Mouse (Mus musculus): ENCODE data around the gene Parn. TPM values are rescaled to one million over a fixed set of nuclear protein-coding genes. Genes with fewer than 3 reads are reported as not detected.

Gene Parn
- polyA plus RNA-seq, 1 experiment from 2014 or later, result 34.3 TPM

DNA sequence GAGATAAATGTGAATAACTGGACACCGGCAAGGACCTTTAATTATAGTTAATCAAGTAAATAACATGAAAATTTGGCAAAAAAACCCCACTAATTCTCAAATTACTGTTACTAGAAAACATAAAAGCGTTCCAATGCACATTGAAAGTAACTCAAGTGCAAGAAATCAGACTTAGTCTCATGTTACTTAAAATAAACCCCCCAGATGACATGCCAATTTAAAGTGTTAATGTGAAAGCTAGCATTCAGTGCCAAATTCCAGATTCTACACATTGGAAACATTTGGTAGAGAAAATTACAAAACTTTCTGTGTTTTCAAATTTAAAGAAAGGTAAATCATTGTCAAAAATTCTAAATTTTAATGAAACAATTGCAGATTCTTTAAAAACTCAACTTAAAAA lies 110.2 kb downstream of the Parn start:
- ChIA-PET POLR2A (no interaction called here), CTCF (no interaction called here)
- H3K27me3 ChIP-seq, result no peaks in the 10 kb centered on the region
- in situ Hi-C loops (cut with MboI; ENCODE audit: low pct_unique_long_range_greater_than_20kb), result no loop called here
- TF ChIP-seq CTCF (IDR thresholded peaks at IDR 0.05), result no peak
- DNase-seq (ENCODE audit: low read depth, low spot score), result no peak
- ATAC-seq, result no peak

DNA sequence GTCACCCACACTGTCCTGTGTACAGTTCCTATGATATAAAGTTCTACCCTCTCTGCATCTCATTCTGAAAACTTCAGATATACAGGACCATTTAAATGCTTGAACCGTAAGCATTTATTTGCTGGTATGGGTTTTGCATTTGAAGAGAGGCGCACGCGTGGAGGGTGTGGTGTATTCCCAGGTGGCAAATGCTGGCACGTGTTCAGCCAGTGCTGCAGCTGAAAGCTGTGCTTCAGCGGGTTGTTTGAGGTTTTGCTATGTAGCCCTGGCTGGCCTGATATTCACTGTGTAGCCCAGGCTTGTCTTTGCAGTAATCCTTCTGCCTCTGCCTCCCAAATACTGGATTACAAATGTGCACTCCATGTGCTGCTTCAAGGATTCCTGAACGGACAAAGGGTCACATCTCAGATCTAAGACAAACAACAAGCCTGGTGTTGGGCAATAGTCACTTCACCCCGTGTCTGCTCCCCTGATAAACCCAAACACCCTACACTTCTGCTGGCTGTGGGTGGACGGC lies 111.0 kb downstream of the Parn start:
- ChIA-PET CTCF (no interaction called here), POLR2A (no interaction called here)
- no peak for ATAC-seq
- DNase-seq (ENCODE audit: low read depth, low spot score), result no peak
- in situ Hi-C loops (cut with MboI; ENCODE audit: low pct_unique_long_range_greater_than_20kb), result no loop called here
- TF ChIP-seq CTCF (IDR thresholded peaks at IDR 0.05), result no peak
- no peaks in the 10 kb centered on the region for H3K27me3 ChIP-seq

DNA sequence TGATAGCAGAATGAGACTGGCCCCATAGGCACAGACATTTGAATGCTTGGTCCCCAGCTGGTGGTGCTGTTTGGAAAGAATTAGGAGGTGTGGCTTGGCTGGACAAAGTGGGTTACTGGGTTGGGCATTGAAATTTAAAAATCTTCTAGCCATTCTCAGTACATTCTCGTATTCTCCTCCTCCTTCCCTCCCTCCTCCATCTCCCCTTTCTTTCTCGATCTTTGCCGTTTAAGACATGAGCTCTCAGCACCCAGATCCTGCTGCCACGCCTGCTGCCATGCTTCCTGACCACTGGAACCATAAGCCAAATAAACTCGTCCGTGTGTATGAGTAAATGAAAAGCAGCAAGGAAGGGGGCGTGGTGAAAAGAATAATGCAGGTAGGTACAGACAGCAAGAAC lies 111.5 kb downstream of the Parn start:
- POLR2A ChIA-PET, result no interaction called here
- ATAC-seq (no peak), DNase-seq (ENCODE audit: low read depth, low spot score) (no peak)
- H3K27me3 ChIP-seq, result no peaks in the 10 kb centered on the region
- no peak for TF ChIP-seq CTCF (IDR thresholded peaks at IDR 0.05)
- CTCF ChIA-PET, result no interaction called here
- in situ Hi-C loops (cut with MboI; ENCODE audit: low pct_unique_long_range_greater_than_20kb), result no loop called here

DNA sequence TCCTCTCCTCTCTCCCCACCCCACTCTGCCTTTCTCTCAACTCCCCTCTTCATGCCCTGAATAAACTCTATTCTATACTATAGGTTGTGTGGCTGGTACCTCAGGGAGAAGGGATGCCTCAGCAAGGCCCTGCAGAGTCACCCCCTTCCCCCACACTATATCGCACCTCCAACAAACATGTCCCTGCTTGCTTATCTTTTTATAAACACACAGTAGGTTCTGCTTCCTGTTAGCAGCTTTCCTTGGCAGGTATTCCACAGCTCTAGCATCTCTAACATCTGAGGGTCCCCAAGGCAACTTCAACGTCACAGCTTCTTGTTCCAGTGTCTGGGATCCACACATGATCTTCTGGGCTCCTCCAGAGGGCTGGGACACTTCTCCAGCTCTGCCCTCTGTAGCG lies 117.3 kb downstream of the Parn start:
- TF ChIP-seq CTCF (IDR thresholded peaks at IDR 0.05), result no peak
- no peaks in the 10 kb centered on the region for H3K27me3 ChIP-seq
- in situ Hi-C loops (cut with MboI; ENCODE audit: low pct_unique_long_range_greater_than_20kb), result no loop called here
- POLR2A ChIA-PET, result no interaction called here
- DNase-seq (ENCODE audit: low read depth, low spot score), result no peak
- CTCF ChIA-PET, result interaction anchor here (1.8 kb wide), 1 partner anchor 12 kb away, joined by 4 read pairs; no protein-coding TSS in a partner anchor
- no peak for ATAC-seq

DNA sequence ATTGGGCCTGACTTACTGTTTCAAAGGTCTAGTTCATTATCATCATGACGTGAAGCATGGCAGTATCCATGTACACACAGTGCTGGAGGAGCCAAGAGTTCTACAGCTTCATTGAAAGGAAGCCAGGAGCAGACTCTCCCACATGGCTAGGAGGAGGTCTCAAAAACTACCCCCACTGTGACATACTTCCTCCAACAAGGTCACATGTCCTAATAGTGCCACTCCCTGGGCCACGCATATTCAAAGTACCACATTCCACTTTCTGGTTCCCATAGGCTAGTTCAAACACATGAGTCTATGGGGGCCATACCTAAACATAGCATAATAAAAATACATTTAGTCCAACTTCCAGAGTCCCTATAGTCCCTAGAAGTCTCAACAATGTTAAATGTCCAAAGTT lies 118.0 kb downstream of the Parn start:
- DNase-seq (ENCODE audit: low read depth, low spot score), result no peak
- ChIA-PET POLR2A (no interaction called here), CTCF (interaction anchor here (1.8 kb wide), 1 partner anchor 11 kb away, joined by 4 read pairs; no protein-coding TSS in a partner anchor)
- no peak for ATAC-seq
- in situ Hi-C loops (cut with MboI; ENCODE audit: low pct_unique_long_range_greater_than_20kb), result no loop called here
- no peaks in the 10 kb centered on the region for H3K27me3 ChIP-seq
- TF ChIP-seq CTCF (IDR thresholded peaks at IDR 0.05), result no peak

DNA sequence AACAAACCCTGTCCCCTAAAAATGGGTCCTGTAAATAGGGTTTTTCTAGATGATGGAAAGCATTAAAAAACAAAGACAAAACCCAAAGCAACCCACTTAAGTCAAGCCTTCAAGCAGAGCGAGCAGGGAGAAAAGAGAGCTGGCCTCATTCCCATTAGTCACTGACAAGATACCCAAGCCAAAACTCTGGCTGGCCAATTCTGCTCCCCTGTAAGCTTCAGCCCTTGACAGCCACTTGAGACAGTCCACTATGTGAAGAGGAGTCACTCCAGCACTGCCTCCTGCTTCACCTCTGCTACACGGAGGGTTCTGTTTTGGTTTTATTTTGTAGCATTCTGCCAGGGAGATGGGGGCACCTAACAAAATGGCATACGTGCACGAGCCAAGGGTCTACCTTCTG lies 126.2 kb downstream of the Parn start:
- no peak for ATAC-seq

DNA sequence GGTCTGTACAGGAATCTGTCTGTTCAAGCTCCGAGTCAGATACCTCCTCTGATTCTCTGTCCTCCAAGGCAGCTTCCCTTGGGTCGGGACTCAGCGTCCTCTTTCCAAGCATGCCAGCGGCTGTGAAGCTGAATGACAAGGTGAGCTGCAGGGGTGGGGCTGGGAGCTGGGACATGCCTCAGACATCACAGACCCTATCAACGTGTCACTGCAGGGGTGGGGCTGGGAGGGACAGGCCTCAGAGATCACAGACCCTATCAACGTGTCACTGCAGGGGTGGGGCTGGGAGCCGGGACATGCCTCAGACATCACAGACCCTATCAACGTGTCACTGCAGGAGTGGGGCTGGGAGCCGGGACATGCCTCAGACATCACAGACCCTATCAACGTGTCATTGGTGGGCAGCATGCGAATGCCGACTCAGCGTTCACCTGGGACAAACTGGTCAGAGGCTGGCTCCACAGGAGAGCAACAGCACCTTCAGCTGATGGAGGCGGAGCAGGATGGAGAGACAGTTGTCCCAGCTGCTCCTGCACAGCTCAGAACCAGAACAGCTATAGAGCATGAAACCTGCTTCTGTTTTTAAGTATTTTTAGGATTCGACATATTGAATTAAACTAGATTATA lies 126.7 kb downstream of the Parn start:
- no peak for TF ChIP-seq CTCF (IDR thresholded peaks at IDR 0.05)
- H3K27me3 ChIP-seq, result no peaks in the 10 kb centered on the region
- in situ Hi-C loops (cut with MboI; ENCODE audit: low pct_unique_long_range_greater_than_20kb), result no loop called here
- ATAC-seq, result no peak
- POLR2A ChIA-PET, result interaction anchor here (0.7 kb wide), 1 partner anchor 100 kb away, joined by 3 read pairs; no protein-coding TSS in a partner anchor
- CTCF ChIA-PET, result interaction anchor here (1.4 kb wide), 1 partner anchor 13 kb away, joined by 3 read pairs; no protein-coding TSS in a partner anchor
- DNase-seq (ENCODE audit: low read depth, low spot score), result no peak

More for the DNA sequence above, 126.2 kb downstream of the Parn start:
- no peak for TF ChIP-seq CTCF (IDR thresholded peaks at IDR 0.05)
- no peak for DNase-seq (ENCODE audit: low read depth, low spot score)
- POLR2A ChIA-PET, result no interaction called here
- in situ Hi-C loops (cut with MboI; ENCODE audit: low pct_unique_long_range_greater_than_20kb), result no loop called here
- H3K27me3 ChIP-seq, result no peaks in the 10 kb centered on the region
- CTCF ChIA-PET, result no interaction called here

DNA sequence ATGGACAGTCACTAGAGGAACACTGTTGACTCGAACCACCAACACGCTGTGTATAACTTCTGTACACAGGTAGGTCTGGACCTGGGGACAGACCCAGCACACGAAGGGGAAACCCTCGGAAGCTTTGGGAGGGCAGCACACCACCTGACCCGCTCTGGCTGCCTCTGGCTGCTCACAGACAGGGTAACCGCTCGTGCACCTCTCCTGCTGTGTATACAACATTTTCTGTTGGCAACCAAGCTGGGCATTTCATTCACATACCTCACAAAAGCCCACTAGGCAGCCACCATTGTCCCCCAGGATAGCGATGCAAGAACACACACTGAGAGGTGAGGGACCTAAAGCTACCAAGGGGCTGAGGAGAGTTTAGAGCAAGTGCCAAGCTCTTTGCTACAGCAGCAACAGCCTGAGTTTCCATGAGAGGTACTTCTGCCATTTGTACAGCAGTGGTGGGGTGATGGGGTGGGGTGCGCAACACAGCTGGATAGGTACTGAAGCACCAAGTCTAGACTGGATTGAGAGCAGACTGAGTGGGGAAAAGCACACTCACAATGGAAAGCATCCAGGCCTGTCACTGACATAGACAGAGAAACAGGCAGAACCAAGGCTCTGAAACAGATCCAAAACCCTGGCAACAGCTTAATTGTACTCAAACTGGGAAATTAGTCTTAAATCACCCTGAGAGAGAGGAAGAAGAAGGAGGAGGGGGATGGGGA lies 128.9 kb downstream of the Parn start:
- ATAC-seq (no peak), DNase-seq (ENCODE audit: low read depth, low spot score) (no peak)
- in situ Hi-C loops (cut with MboI; ENCODE audit: low pct_unique_long_range_greater_than_20kb), result loop anchor here (10.0 kb wide), 1 partner anchor 186 kb away; no protein-coding TSS in a partner anchor
- POLR2A ChIA-PET, result no interaction called here
- no peak for TF ChIP-seq CTCF (IDR thresholded peaks at IDR 0.05)
- no peaks in the 10 kb centered on the region for H3K27me3 ChIP-seq
- CTCF ChIA-PET, result interaction anchor here (1.0 kb wide), 1 partner anchor 12 kb away, joined by 4 read pairs; no protein-coding TSS in a partner anchor

DNA sequence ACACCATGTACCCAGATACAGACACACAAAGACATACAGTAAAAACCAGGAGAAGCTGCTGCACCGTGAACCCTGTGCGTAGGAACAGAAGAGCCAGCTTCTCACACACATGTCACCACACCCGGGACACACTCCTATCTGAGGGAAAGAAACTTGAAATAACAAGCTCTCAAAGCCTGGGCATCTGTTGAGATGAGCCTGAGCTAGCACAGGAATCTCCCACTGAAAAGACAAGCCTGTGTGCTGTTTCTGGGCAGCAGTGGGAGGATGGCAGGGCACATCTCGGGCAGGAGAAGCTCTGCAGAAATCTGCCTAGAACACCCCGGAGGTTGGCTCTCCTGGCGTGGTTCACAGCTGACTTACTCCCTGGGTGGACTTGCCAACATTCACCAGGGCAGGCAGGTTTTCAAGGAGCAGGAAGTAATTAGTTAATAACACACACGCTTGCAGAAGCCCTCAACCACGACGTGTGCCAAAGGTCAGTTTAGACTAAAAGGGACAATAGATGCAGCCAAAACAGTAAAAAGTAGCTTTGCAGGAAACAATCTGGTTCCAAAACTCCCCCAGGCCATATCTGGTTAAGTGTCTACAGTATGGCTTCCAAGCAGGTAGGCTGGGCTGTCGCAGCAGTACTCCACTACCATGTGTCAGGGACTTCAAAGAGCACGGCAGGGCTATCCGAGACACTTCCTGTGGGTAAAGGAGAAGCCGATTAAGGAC lies 129.6 kb downstream of the Parn start:
- ATAC-seq (no peak), DNase-seq (ENCODE audit: low read depth, low spot score) (no peak)
- no peaks in the 10 kb centered on the region for H3K27me3 ChIP-seq
- in situ Hi-C loops (cut with MboI; ENCODE audit: low pct_unique_long_range_greater_than_20kb), result loop anchor here (10.0 kb wide), 1 partner anchor 186 kb away; no protein-coding TSS in a partner anchor
- TF ChIP-seq CTCF (IDR thresholded peaks at IDR 0.05), result no peak
- ChIA-PET POLR2A (interaction anchor here (0.5 to 0.9 kb wide), 2 partner anchors 13 to 89 kb away, joined by 3 read pairs; no protein-coding TSS in a partner anchor), CTCF (interaction anchor here (0.8 to 1.0 kb wide), 2 partner anchors 13 to 50 kb away, joined by 3 to 4 read pairs; no protein-coding TSS in a partner anchor)

DNA sequence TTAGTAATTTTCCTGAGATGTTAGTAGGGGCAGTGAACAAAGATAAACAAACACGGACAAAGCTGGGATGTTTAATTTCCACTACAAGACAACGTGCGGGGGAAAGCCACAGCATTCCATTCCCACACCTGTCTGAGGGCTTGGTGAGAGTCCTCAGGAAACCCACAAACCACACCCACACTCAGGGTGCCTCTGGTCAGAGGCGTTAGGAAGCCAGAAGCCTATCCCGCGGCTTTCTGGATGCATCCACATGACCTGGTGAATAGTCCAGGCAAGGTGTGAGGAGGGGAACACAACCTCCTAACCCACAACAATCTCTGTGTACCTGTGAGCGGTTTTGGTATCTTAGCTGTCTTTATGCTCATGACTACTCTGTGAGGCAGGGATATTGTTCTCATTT lies 131.6 kb downstream of the Parn start:
- no peaks in the 10 kb centered on the region for H3K27me3 ChIP-seq
- CTCF ChIA-PET, result no interaction called here
- DNase-seq (ENCODE audit: low read depth, low spot score) (no peak), ATAC-seq (no peak)
- in situ Hi-C loops (cut with MboI; ENCODE audit: low pct_unique_long_range_greater_than_20kb), result loop anchor here (10.0 kb wide), 1 partner anchor 188 kb away; no protein-coding TSS in a partner anchor
- TF ChIP-seq CTCF (IDR thresholded peaks at IDR 0.05), result no peak
- POLR2A ChIA-PET, result no interaction called here
